Mouse (Mus musculus): ENCODE measurements around the gene Sprr2a2. TPM values are rescaled to one million over a fixed set of nuclear protein-coding genes. Genes with fewer than 3 reads are reported as not detected.
"Not testable (repeated sequence)": the region's sequence is repeated elsewhere in the genome, so short reads cannot be mapped to it uniquely, and the experiment has no call there.

The Sprr2a2 gene
- polyA plus RNA-seq (2015; fragmentation: Nextera tagmentation; extraction: Ambion mirVana) = 2,249 and 3,769 TPM in 2 replicates

DNA sequence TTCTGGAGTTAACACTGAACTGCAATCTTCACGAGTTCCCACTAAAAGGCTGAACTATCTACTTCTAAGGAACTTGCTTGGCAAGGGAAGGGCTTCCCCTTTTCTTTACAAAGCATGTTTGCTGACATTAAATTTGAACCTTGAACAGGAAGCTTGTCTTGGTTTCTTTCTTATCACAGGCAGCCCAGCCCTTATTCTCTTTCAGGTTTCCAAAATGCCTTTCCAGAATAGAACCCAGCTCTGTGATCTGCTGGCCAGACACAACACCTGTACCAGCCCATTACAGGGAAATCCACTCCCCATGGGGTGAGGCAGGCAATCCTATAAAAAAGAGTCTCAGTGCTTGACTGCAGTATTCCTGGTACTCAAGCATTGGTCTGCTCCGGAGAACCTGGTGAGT is at the start of gene Sprr2a2, which contains the start of gene Sprr2a1:
Sprr2a2 (plus strand) TSS at position 352 of the 400 bp plus-strand sequence.
Sprr2a1 (plus strand) TSS at position 231 of the 400 bp plus-strand sequence.
- H3K9me3 ChIP-seq (replicated peaks; ENCODE audit: control insufficient read depth, low read length); H3K27me3 ChIP-seq (ENCODE audit: control insufficient read depth, insufficient read depth, low read length); H3K4me2 ChIP-seq (ENCODE audit: low read depth, low read length); H3K4me3 ChIP-seq (replicated peaks; ENCODE audit: low read length); H3K4me1 ChIP-seq (ENCODE audit: control insufficient read depth, insufficient read depth, low read length); H3K9ac ChIP-seq (ENCODE audit: low read length); H3K36me3 ChIP-seq (ENCODE audit: control insufficient read depth, insufficient read depth, low read length); H3K27ac ChIP-seq (ENCODE audit: low read length): not testable (repeated sequence)
- ATAC-seq (ENCODE audit: insufficient read depth, low FRiP score) = peak; percentile 45
- no CpG with 5 or more reads among the region's 2 CpGs for WGBS

DNA sequence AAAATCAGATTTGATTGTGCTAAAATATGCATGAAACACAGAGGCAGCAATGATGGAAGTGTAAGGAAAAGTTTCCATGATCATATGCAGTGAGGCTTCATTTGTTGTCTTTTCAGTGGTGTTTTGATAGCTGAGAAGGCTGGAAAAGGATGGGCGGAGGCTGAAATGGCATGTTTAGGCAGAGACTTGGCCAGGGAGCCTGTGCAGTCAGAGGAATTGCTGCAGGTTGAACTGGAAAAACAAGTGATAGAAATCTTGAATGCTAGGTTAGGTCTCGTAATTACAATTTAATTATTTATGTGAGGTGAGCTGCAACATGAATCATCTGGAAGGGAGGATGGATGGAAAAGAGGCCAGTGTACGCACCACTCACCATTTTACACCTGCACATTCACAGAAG is 45.9 kb upstream of the Sprr2a2 start:
- WGBS = 57% methylated on average over 3 of the region's 3 CpGs
- H3K4me1 ChIP-seq (ENCODE audit: control insufficient read depth, insufficient read depth, low read length) = no peaks in the 10 kb centered on the region

DNA sequence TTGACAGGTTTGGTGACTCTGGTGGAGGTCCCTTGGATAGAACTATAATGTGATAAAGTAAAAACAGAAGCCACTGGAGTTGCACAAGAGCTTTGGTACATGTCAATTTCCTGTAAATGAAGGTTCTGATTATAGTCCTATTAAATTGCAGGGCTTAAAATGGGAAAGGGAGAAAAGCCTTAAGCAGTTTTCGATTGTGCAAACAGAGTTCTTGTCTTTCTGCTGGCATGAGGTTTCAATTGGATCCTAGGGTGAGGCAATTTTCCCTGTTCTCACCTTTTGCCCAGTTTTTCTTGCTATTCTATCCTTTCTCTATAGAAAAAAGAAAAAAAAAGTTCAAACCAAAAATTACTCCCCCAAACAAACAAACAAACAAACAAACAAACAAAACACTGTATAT is 38.8 kb upstream of the Sprr2a2 start:
- Histone ChIP-seq H3K27ac (ENCODE audit: low read length) (no peak overlapping the region), H3K4me3 (replicated peaks; ENCODE audit: low read length) (no peak overlapping the region), H3K27me3 (ENCODE audit: control insufficient read depth, insufficient read depth, low read length) (no peaks in the 10 kb centered on the region), H3K36me3 (ENCODE audit: control insufficient read depth, insufficient read depth, low read length) (no peaks in the 10 kb centered on the region), H3K9ac (ENCODE audit: low read length) (no peak overlapping the region), H3K9me3 (replicated peaks; ENCODE audit: control insufficient read depth, low read length) (no peaks in the 10 kb centered on the region), H3K4me1 (ENCODE audit: control insufficient read depth, insufficient read depth, low read length) (no peaks in the 10 kb centered on the region), H3K4me2 (ENCODE audit: low read depth, low read length) (no peak overlapping the region)
- ATAC-seq (ENCODE audit: insufficient read depth, low FRiP score) = no peak
- 83% methylated on average over 1 of the region's 1 CpGs for WGBS

More for the DNA sequence above, 45.9 kb upstream of the Sprr2a2 start:
- H3K36me3 ChIP-seq (ENCODE audit: control insufficient read depth, insufficient read depth, low read length) = no peaks in the 10 kb centered on the region
- H3K4me3 ChIP-seq (replicated peaks; ENCODE audit: low read length) = no peak overlapping the region
- H3K9me3 ChIP-seq (replicated peaks; ENCODE audit: control insufficient read depth, low read length) = no peaks in the 10 kb centered on the region
- H3K9ac ChIP-seq (ENCODE audit: low read length) = no peak overlapping the region
- peak; percentile 37; the same call in 1 of the 2 replicates for ATAC-seq (ENCODE audit: insufficient read depth, low FRiP score)
- peak overlapping the region; percentile 26; the same call in 1 of the 2 replicates for H3K27ac ChIP-seq (ENCODE audit: low read length)
- H3K4me2 ChIP-seq (ENCODE audit: low read depth, low read length) = no peak overlapping the region
- no peaks in the 10 kb centered on the region for H3K27me3 ChIP-seq (ENCODE audit: control insufficient read depth, insufficient read depth, low read length)

DNA sequence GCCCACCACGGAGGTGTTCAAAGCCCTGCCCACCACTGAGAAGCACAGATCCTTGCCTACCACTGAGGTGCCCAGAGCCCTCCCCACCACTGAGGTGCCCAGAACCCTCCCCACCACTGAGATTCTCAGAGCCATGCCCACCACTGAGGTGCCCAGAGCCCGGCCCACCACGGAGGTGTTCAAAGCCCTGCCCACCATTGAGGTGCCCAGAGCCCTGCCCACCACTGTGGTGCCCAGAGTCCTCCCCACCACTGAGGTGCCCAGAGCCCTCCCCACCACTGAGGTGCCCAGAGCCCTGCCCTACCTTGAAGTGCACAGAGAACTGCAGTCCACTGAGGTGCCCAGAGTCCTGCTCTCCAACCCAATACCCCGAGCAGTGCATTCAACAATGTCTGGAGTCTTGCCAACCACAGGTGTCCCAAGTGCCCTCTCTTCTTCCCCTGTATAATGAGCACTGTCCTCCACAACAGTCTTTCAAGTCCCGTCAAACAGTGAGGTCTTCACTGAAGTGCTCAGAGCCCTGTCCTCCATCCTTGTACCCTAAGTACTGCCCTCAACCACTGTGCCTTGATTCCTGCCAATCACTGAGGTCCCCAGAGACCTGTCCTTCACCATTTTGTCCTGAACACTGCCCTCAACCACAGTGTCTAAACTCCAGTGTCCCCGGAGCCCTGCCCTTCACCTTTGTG is 20.1 kb upstream of the Sprr2a2 start:
- H3K4me1 ChIP-seq (ENCODE audit: control insufficient read depth, insufficient read depth, low read length) = no peaks in the 10 kb centered on the region

DNA sequence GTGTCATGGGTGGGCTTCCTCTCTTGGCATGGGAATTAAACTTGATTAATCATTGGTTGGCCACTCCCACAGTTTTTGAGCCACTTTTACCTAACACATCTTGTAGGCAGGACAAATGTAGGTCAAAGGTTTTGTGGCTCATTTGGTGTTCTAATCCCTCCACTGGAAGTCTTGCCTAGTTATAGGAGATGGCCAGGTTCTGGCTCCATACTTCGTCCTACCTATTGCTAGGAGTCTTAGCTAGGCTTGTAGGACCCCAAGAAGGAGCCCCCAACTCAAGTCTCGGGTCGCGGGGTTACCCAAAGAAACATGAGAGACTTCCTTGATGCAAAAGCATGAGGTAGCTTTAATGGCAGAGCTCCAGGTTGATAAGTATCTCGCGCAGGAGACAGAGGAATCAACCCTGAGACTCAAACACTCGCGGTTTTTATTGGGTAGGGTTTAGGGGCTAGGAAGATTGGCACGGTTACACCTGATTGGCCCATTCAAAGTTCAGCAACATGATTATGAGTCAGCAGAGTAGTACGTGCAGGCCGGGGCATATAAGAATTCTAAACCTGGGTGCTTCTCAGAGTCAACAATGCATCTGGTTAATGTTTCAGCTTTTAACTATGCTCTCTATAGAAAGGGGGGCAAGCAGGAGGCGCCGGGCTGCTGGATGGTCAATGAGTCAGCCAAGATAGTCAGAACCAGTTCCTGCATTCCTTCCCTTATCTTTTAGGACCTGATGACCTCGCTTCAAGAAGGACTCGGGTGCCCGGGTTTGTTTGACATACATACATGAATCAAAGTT is 4.4 kb upstream of the Sprr2a2 start:
- WGBS = no CpG with 5 or more reads among the region's 16 CpGs
- H3K4me1 ChIP-seq (ENCODE audit: control insufficient read depth, insufficient read depth, low read length); H3K4me3 ChIP-seq (replicated peaks; ENCODE audit: low read length); H3K27ac ChIP-seq (ENCODE audit: low read length); H3K9ac ChIP-seq (ENCODE audit: low read length); H3K27me3 ChIP-seq (ENCODE audit: control insufficient read depth, insufficient read depth, low read length); H3K4me2 ChIP-seq (ENCODE audit: low read depth, low read length); H3K36me3 ChIP-seq (ENCODE audit: control insufficient read depth, insufficient read depth, low read length); H3K9me3 ChIP-seq (replicated peaks; ENCODE audit: control insufficient read depth, low read length): not testable (repeated sequence)
- peak; percentile 88 for ATAC-seq (ENCODE audit: insufficient read depth, low FRiP score)

More for the DNA sequence above, 20.1 kb upstream of the Sprr2a2 start:
- Histone ChIP-seq H3K4me2 (ENCODE audit: low read depth, low read length) (no peak overlapping the region), H3K36me3 (ENCODE audit: control insufficient read depth, insufficient read depth, low read length) (no peaks in the 10 kb centered on the region), H3K4me3 (replicated peaks; ENCODE audit: low read length) (no peak overlapping the region), H3K27ac (ENCODE audit: low read length) (no peak overlapping the region), H3K9me3 (replicated peaks; ENCODE audit: control insufficient read depth, low read length) (0 out of 2 replicates have a peak, but pooled peaks cover 2% of the 10 kb centered on the region), H3K9ac (ENCODE audit: low read length) (no peak overlapping the region), H3K27me3 (ENCODE audit: control insufficient read depth, insufficient read depth, low read length) (no peaks in the 10 kb centered on the region)
- 89% methylated on average over 6 of the region's 6 CpGs for WGBS
- ATAC-seq (ENCODE audit: insufficient read depth, low FRiP score) = peak; percentile 53

DNA sequence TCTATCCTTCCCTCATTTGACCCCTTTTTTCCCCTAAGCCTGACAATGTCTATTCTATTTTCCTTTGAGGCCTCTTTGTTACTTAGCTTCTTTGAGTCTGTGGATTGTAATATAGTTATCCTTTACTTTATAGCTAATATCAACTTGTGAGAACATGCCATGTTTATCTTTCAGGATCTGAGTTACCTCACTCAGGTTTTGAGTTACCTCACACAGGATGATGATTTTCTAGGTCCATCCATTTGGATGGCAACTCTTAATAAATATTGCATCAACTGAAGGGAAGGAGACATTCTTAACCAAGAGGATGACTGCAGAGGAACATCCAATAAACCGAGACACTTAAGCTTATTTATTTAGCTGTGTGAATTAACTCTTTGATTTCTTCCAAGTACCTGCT is 3.7 kb upstream of the Sprr2a2 start:
- H3K9ac ChIP-seq (ENCODE audit: low read length); ATAC-seq (ENCODE audit: insufficient read depth, low FRiP score); H3K27me3 ChIP-seq (ENCODE audit: control insufficient read depth, insufficient read depth, low read length); H3K36me3 ChIP-seq (ENCODE audit: control insufficient read depth, insufficient read depth, low read length); H3K4me3 ChIP-seq (replicated peaks; ENCODE audit: low read length); H3K4me1 ChIP-seq (ENCODE audit: control insufficient read depth, insufficient read depth, low read length); H3K4me2 ChIP-seq (ENCODE audit: low read depth, low read length); H3K27ac ChIP-seq (ENCODE audit: low read length); H3K9me3 ChIP-seq (replicated peaks; ENCODE audit: control insufficient read depth, low read length): not testable (repeated sequence)
- no CpG with 5 or more reads among the region's 1 CpGs for WGBS

DNA sequence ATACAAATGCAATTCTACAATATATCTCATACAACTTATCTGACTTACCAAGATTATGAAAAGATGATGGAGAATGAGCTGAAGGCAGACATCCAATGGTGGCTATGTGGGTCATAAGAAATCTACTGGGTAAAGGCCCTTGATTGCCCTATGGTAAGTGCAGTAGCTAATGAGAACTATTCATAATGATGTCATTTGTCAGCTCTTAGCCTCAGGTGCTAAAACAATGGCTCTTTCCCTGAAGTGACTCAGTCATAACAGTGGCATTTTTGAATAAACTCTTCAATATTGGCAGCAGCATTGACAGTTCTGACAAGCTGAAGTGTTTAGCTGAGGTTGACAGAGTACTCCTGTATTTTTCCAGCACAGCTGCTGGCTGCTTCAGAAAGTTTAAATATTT is 2.1 kb upstream of the Sprr2a2 start:
- not testable (repeated sequence) for H3K36me3 ChIP-seq (ENCODE audit: control insufficient read depth, insufficient read depth, low read length); H3K4me1 ChIP-seq (ENCODE audit: control insufficient read depth, insufficient read depth, low read length); H3K27ac ChIP-seq (ENCODE audit: low read length); H3K27me3 ChIP-seq (ENCODE audit: control insufficient read depth, insufficient read depth, low read length); H3K4me3 ChIP-seq (replicated peaks; ENCODE audit: low read length); H3K9ac ChIP-seq (ENCODE audit: low read length); H3K4me2 ChIP-seq (ENCODE audit: low read depth, low read length); H3K9me3 ChIP-seq (replicated peaks; ENCODE audit: control insufficient read depth, low read length); ATAC-seq (ENCODE audit: insufficient read depth, low FRiP score)

DNA sequence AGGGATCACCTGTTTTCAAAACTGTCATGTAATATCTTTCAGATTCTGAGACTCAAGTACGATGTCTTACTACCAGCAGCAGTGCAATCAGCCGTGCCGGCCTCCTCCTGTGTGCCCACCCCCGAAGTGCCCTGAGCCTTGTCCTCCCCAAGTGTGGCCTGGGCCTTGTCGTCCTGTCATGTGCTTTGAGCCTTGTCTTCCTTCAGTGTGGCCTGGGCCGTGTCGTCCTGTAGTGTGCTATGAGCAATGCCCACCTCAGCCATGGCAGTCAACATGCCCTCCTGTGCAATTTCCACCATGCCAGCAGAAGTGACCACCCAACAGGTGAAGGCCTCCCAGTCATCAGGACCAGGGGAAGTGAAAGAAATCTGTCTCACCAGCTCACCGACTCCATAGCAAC is 3.3 kb downstream of the Sprr2a2 start:
- H3K27ac ChIP-seq (ENCODE audit: low read length); H3K36me3 ChIP-seq (ENCODE audit: control insufficient read depth, insufficient read depth, low read length); H3K4me3 ChIP-seq (replicated peaks; ENCODE audit: low read length); H3K9me3 ChIP-seq (replicated peaks; ENCODE audit: control insufficient read depth, low read length); H3K4me2 ChIP-seq (ENCODE audit: low read depth, low read length); H3K27me3 ChIP-seq (ENCODE audit: control insufficient read depth, insufficient read depth, low read length); H3K9ac ChIP-seq (ENCODE audit: low read length); ATAC-seq (ENCODE audit: insufficient read depth, low FRiP score); H3K4me1 ChIP-seq (ENCODE audit: control insufficient read depth, insufficient read depth, low read length): not testable (repeated sequence)
- WGBS = no CpG with 5 or more reads among the region's 8 CpGs

DNA sequence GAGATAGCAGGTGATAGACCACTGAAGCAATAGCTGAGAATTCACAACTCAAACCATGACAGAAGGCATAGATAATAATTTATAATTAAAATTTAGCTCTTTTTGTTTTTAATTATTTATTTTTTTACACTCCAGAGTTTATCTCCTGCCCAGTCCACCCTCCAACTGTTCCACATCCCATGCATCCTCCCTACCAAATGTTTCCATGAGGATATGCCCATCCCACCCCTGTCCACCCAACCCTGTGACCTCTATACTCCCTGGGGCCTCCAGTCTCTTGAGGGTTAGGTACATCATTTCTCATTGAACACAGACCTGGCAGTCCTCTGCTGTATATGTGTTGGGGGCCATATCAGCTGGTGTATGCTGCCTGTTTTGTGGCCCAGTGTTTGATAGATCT is 8.0 kb downstream of the Sprr2a2 start:
- not testable (repeated sequence) for ATAC-seq (ENCODE audit: insufficient read depth, low FRiP score); H3K4me1 ChIP-seq (ENCODE audit: control insufficient read depth, insufficient read depth, low read length); H3K4me2 ChIP-seq (ENCODE audit: low read depth, low read length); H3K9me3 ChIP-seq (replicated peaks; ENCODE audit: control insufficient read depth, low read length); H3K27me3 ChIP-seq (ENCODE audit: control insufficient read depth, insufficient read depth, low read length); H3K27ac ChIP-seq (ENCODE audit: low read length); H3K36me3 ChIP-seq (ENCODE audit: control insufficient read depth, insufficient read depth, low read length); H3K9ac ChIP-seq (ENCODE audit: low read length); H3K4me3 ChIP-seq (replicated peaks; ENCODE audit: low read length)

Data from stomach, embryonic 16.5 days (tissue).